Mouse (Mus musculus) testis, postnatal 10 days (tissue): ENCODE measurements around the gene Dcbld1.
"Not testable (repeated sequence)": the region's sequence is repeated elsewhere in the genome, so short reads cannot be mapped to it uniquely, and the experiment has no call there.

Experiments used
- DNase-seq: peaks from one replicate; pipeline ENCODE4 v3.0.0; 2021; ENCODE audit warnings: low spot score

The Dcbld1 gene

GRCm38 (mm10) chr10:52260209-52260608 is 26.8 kb downstream of the Dcbld1 start:
- DNase-seq: no peak

- no peak for DNase-seq
Observed at GRCm38 (mm10) chr10:52264162-52264561, 30.7 kb downstream of the Dcbld1 start.

- DNase-seq: no peak
Observed at GRCm38 (mm10) chr10:52268879-52269278, 35.5 kb downstream of the Dcbld1 start.

- no peak for DNase-seq
Observed at GRCm38 (mm10) chr10:52271385-52271784, 38.0 kb downstream of the Dcbld1 start.

GRCm38 (mm10) chr10:52273012-52273411 is 39.6 kb downstream of the Dcbld1 start:
- DNase-seq: no peak

GRCm38 (mm10) chr10:52274001-52274909 is 40.8 kb downstream of the Dcbld1 start:
- no peak for DNase-seq

GRCm38 (mm10) chr10:52274910-52275604 is 41.6 kb downstream of the Dcbld1 start:
- no peak for DNase-seq

- DNase-seq: no peak
Observed at GRCm38 (mm10) chr10:52276579-52276978, 43.2 kb downstream of the Dcbld1 start.

- not testable (repeated sequence) for DNase-seq
Observed at GRCm38 (mm10) chr10:52277564-52277963, 44.1 kb downstream of the Dcbld1 start.

- DNase-seq: no peak
Observed at GRCm38 (mm10) chr10:52278011-52278434, 44.6 kb downstream of the Dcbld1 start.

GRCm38 (mm10) chr10:52278866-52279265 is 45.4 kb downstream of the Dcbld1 start:
- no peak for DNase-seq

- DNase-seq: no peak
Observed at GRCm38 (mm10) chr10:52279876-52280275, 46.5 kb downstream of the Dcbld1 start.

- no peak for DNase-seq
Observed at GRCm38 (mm10) chr10:52280623-52281022, 47.2 kb downstream of the Dcbld1 start.

GRCm38 (mm10) chr10:52281337-52281736 is 47.9 kb downstream of the Dcbld1 start:
- DNase-seq: no peak

GRCm38 (mm10) chr10:52284578-52284977 is 51.2 kb downstream of the Dcbld1 start:
- no peak for DNase-seq

- DNase-seq: no peak
Observed at GRCm38 (mm10) chr10:52287852-52288533, 54.6 kb downstream of the Dcbld1 start.

- no peak for DNase-seq
Observed at GRCm38 (mm10) chr10:52289261-52289660, 55.8 kb downstream of the Dcbld1 start.

- DNase-seq: not testable (repeated sequence)
Observed at GRCm38 (mm10) chr10:52292391-52292790, 59.0 kb downstream of the Dcbld1 start.

- DNase-seq: no peak
Observed at GRCm38 (mm10) chr10:52293921-52294577, 60.6 kb downstream of the Dcbld1 start.

- no peak for DNase-seq
Observed at GRCm38 (mm10) chr10:52295934-52296333, 62.5 kb downstream of the Dcbld1 start.

GRCm38 (mm10) chr10:52298568-52298967 is 65.1 kb downstream of the Dcbld1 start:
- not testable (repeated sequence) for DNase-seq

- no peak for DNase-seq
Observed at GRCm38 (mm10) chr10:52301766-52302165, 68.3 kb downstream of the Dcbld1 start.
